Mouse (Mus musculus) heart, postnatal 0 days (tissue): ENCODE measurements around the gene Nfasc. TPM values are rescaled to one million over a fixed set of nuclear protein-coding genes. Genes with fewer than 3 reads are reported as not detected.

Experiments used
- ATAC-seq: fragments of 200-750 bp; cut with Nextera tagmentation; 2 replicates; pipeline ENCODE4 v1.8.0; 2017; ENCODE audit warnings: low read depth, moderate number of reproducible peaks, moderate library complexity; ENCODE audit not compliant: insufficient read depth
- DNase-seq: peaks from one replicate; pipeline ENCODE4 v3.0.0-alpha.2; 2016; ENCODE audit warnings: low spot score
- H3K27ac ChIP-seq: fragments of 300-500 bp; sonication (generic); 2 replicates; pipeline ENCODE4 v1.5.1; 2014; ENCODE audit warnings: low read depth, mild to moderate bottlenecking
- H3K27me3 ChIP-seq: fragments of 300-500 bp; sonication (generic); 2 replicates; pipeline ENCODE4 v1.6.1; 2014; ENCODE audit warnings: low read length, mixed read lengths; ENCODE audit not compliant: control insufficient read depth, insufficient read depth
- H3K36me3 ChIP-seq: fragments of 300-500 bp; sonication (generic); replicated peaks from 2 replicates; pipeline ENCODE4 v1.6.1; 2014; ENCODE audit warnings: low read length, mixed read lengths; ENCODE audit not compliant: control insufficient read depth, insufficient read depth
- H3K4me1 ChIP-seq: fragments of 300-500 bp; sonication (generic); 2 replicates; pipeline ENCODE4 v1.6.1; 2014; ENCODE audit warnings: antibody characterized with exemption; ENCODE audit not compliant: control insufficient read depth, insufficient read depth
- H3K4me2 ChIP-seq: fragments of 300-500 bp; sonication (generic); 2 replicates; pipeline ENCODE4 v1.6.1; 2014; ENCODE audit warnings: low read depth, mild to moderate bottlenecking, low read length, moderate library complexity
- H3K4me3 ChIP-seq: fragments of 300-500 bp; sonication (generic); 2 replicates; pipeline ENCODE4 v1.5.1; 2014; ENCODE audit warnings: low read depth, low read length
- H3K9ac ChIP-seq: fragments of 300-500 bp; sonication (generic); replicated peaks from 2 replicates; pipeline ENCODE4 v1.6.1; 2014; ENCODE audit warnings: low read depth, low read length, mixed read lengths
- H3K9me3 ChIP-seq: fragments of 300-500 bp; sonication (generic); replicated peaks from 2 replicates; pipeline ENCODE4 v1.6.1; 2016; ENCODE audit warnings: low read length; ENCODE audit not compliant: control insufficient read depth
- CTCF ChIP-seq: IDR thresholded peaks from 2 replicates; pipeline ENCODE4 v1.5.1; 2016; ENCODE audit warnings: antibody characterized with exemption, control low read depth, low read depth
- EP300 ChIP-seq: IDR thresholded peaks from 2 replicates; pipeline ENCODE4 v1.6.1; 2016; ENCODE audit warnings: antibody characterized with exemption, low read depth
- WGBS: fragments of 180-500 bp; shearing (Covaris S2); extraction: QIAGEN DNeasy Blood & Tissue Kit; methylation state at CpG from one replicate; pipeline ENCODE4 v1.1.7; 2014; 5-methylcytosine and 5-hydroxymethylcytosine counted together
- polyA plus RNA-seq: library from polyadenylated mRNA; unstranded; fragments of >200 nt; fragmentation: Nextera tagmentation; extraction: Ambion mirVana; gene quantifications from 2 replicates; pipeline ENCODE4 v1.2.1, GENCODE M21; 2015
- total RNA-seq: library from RNA; depleted of rRNA; stranded (reverse); fragments of >200 nt; gene quantifications from 2 replicates; pipeline ENCODE4 v1.2.3, GENCODE M21; 2014; ENCODE audit warnings: low replicate concordance

Nfasc gene
- total and polyA plus RNA-seq, 2 experiments from 2014 or later = 0.08 to 0.11 TPM

GRCm38 (mm10) chr1:132541824-132542599, 199.6 kb downstream of the Nfasc start:
- H3K4me2 ChIP-seq = no peak overlapping the region
- ATAC-seq = 0 out of 2 replicates have a peak, but pooled peaks have one; percentile 7

GRCm38 (mm10) chr1:132541171-132541823, 200.3 kb downstream of the Nfasc start:
- ATAC-seq = peak; percentile 54
- no peaks in the 10 kb centered on the region for H3K36me3 ChIP-seq
- TF ChIP-seq CTCF (no peak), EP300 (no peak)
- H3K27me3 ChIP-seq = peaks cover 81% of the 10 kb centered on the region
- no peak for DNase-seq
- no peak overlapping the region for H3K27ac ChIP-seq
- H3K4me3 ChIP-seq = no peak overlapping the region
- no peaks in the 10 kb centered on the region for H3K9me3 ChIP-seq
- WGBS = 4% methylated on average over 14 of the region's 14 CpGs
- H3K9ac ChIP-seq = no peak overlapping the region
- no peaks in the 10 kb centered on the region for H3K4me1 ChIP-seq
- H3K4me2 ChIP-seq = no peak overlapping the region

More at GRCm38 (mm10) chr1:132541824-132542599, 199.6 kb downstream of the Nfasc start:
- 13% methylated on average over 5 of the region's 5 CpGs for WGBS
- DNase-seq = no peak
- H3K9ac ChIP-seq = no peak overlapping the region
- no peaks in the 10 kb centered on the region for H3K4me1 ChIP-seq
- H3K27ac ChIP-seq = no peak overlapping the region
- peaks cover 81% of the 10 kb centered on the region for H3K27me3 ChIP-seq
- H3K4me3 ChIP-seq = no peak overlapping the region
- no peaks in the 10 kb centered on the region for H3K36me3 ChIP-seq
- no peaks in the 10 kb centered on the region for H3K9me3 ChIP-seq
- TF ChIP-seq EP300 (no peak), CTCF (no peak)

GRCm38 (mm10) chr1:132540701-132541100, 200.9 kb downstream of the Nfasc start:
- 38% methylated on average over 7 of the region's 7 CpGs for WGBS
- Histone ChIP-seq H3K4me3 (no peak overlapping the region), H3K9ac (no peak overlapping the region), H3K4me1 (no peaks in the 10 kb centered on the region), H3K27me3 (peaks cover 81% of the 10 kb centered on the region), H3K9me3 (no peaks in the 10 kb centered on the region), H3K4me2 (no peak overlapping the region), H3K36me3 (no peaks in the 10 kb centered on the region), H3K27ac (no peak overlapping the region)
- TF ChIP-seq EP300 = no peak
- no peak for TF ChIP-seq CTCF
- ATAC-seq (peak; percentile 50; the same call in 1 of the 2 replicates), DNase-seq (no peak)

- Histone ChIP-seq H3K27ac (no peak overlapping the region), H3K9ac (no peak overlapping the region), H3K4me3 (no peak overlapping the region), H3K9me3 (no peaks in the 10 kb centered on the region), H3K4me1 (no peaks in the 10 kb centered on the region), H3K4me2 (no peak overlapping the region), H3K36me3 (no peaks in the 10 kb centered on the region), H3K27me3 (peaks cover 80% of the 10 kb centered on the region)
- TF ChIP-seq EP300 (no peak), CTCF (no peak)
- ATAC-seq (no peak), DNase-seq (no peak)
- 83% methylated on average over 5 of the region's 5 CpGs for WGBS
Measured at GRCm38 (mm10) chr1:132537736-132538135, 203.9 kb downstream of the Nfasc start.

GRCm38 (mm10) chr1:132536416-132536815, 205.2 kb downstream of the Nfasc start:
- TF ChIP-seq EP300 = no peak
- no peak for TF ChIP-seq CTCF
- Histone ChIP-seq H3K9me3 (no peaks in the 10 kb centered on the region), H3K4me1 (no peaks in the 10 kb centered on the region), H3K4me3 (no peak overlapping the region), H3K27ac (no peak overlapping the region), H3K4me2 (no peak overlapping the region), H3K27me3 (peaks cover 80% of the 10 kb centered on the region), H3K9ac (no peak overlapping the region), H3K36me3 (no peaks in the 10 kb centered on the region)
- ATAC-seq = no peak
- WGBS = 61% methylated on average over 3 of the region's 3 CpGs
- DNase-seq = no peak
